Mouse (Mus musculus) testis, adult 2 months (tissue): ENCODE data around the gene Selenov.

Source experiments
- CTCF ChIP-seq: fragments of 200-500 bp; IDR thresholded peaks from 2 replicates; pipeline ENCODE4 v1.5.1; 2012; ENCODE audit warnings: low read depth, mild to moderate bottlenecking, inconsistent platforms, low read length, moderate library complexity; ENCODE audit not compliant: control insufficient read depth, insufficient read depth, insufficient replicate concordance
- POLR2A ChIP-seq: fragments of 200-500 bp; IDR thresholded peaks from 2 replicates; pipeline ENCODE4 v1.6.1; 2012; ENCODE audit warnings: low read depth, mild to moderate bottlenecking, inconsistent platforms, low read length, moderate library complexity; ENCODE audit not compliant: control insufficient read depth

GRCm38 (mm10) chr7:28321974-28322720 is 31.2 kb upstream of the Selenov start:
- no peak for TF ChIP-seq CTCF
- TF ChIP-seq POLR2A = no peak
